Mouse (Mus musculus): ENCODE data around the gene Ldlr.
A peak's percentile ranks its signal among the peaks of the same experiment; 100 is the strongest.
"Not testable (repeated sequence)": the region's sequence is repeated elsewhere in the genome, so short reads cannot be mapped to it uniquely, and the experiment has no call there.

Gene Ldlr

DNA sequence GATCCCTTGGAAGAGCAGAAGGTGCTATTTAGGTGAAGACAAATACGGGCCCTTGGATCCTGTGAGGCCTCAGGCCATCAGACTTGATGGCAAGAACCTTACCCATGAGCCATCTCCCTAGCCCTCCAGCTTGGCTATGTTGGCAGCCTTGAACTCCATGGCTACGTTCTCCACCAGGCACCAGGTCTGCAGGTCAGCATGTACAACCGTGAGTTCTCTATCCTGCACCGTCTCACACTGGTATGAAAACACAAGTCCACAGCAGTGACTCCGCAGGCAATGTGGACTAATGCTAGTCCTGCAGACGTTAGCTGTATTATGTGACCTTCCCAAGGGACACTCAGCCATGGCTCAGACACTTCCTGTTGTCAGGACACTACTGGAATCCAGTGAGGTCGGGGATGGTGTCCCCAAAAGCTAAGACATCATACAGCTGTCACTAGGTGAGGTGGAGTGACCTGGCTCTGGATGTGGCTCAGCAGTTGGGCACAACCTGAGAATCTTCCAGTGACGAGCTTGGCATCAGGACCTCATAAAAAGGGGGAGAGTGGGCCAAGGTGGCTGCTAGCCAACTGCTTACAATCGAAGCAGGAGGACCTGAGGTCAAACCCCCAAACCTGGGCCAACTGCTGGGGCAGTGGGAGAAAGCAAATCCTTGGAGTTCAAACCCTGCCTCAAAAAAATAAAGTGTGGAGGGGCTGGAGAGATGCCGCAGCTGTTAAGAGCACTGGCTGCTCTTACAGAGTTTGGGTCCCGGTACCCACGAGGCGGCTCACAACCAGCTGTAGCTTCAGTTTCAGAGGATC, 31.4 kb downstream of the Ldlr start:
- DNase-seq (ENCODE audit: low spot score) = no peak

DNA sequence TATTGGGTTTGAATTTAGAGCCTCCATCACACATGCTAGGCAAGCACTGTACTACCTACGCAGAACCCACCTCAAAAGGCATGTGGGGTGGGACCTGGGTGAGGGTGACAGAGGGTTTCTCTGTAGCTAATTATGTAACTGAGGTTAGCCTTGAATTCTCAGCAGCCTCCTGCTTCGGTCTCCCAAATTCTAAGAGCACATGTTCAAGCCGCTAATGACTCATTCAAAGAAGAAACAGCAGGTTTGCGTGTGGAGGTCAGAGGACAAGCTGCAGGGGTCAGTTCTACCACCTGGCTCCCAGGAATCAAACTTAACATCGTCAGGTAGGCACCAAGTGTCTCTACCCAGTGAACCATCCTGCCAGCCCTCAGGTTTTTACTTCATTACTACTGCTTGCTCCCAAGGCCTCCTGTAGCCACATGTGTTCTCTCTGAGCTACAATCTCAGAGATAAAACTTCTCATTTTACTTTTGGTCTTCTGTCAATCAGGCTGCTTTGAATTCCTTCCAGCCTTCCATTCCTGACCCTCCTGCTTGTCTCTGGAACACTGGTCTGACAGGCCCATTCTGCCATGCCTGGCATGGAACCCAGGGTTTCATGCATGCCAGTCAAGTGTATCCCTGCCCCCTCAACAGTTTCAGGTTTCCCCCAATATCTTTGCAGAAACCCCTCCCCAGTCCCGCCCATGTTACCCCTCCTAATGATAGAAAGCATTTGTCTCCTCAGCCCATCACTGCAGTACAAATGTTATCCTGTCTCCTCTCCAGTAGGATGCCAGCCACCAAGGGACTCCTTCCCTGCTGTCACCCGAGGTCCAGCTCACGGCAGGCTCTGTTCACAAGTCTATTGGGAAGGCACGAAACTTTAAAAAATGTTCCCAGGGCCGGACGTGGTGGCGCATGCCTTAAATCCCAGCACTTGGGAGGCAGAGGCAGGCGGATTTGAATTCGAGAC, 35.6 kb downstream of the Ldlr start:
- no peak for DNase-seq (ENCODE audit: low spot score)

DNA sequence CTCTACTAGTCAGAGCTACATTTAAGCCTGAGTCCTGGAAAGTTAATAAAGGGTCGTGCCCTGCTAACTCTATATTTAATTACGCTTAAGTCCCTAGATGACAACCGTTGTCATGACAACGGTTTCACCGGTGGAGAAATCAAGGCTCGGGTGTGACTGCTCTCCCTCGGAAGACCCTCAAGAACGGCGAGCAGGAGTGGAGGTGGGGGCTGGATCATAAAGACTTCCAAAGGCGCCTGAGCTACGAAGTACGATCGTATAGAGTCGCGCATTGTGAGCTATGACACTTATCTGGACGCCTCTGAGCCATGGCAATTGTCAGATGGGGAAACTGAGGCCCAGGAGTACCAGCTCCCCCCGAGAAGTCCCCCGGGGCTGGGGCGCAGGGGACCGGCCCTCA, 36.4 kb downstream of the Ldlr start:
- DNase-seq (ENCODE audit: low spot score) = no peak

DNA sequence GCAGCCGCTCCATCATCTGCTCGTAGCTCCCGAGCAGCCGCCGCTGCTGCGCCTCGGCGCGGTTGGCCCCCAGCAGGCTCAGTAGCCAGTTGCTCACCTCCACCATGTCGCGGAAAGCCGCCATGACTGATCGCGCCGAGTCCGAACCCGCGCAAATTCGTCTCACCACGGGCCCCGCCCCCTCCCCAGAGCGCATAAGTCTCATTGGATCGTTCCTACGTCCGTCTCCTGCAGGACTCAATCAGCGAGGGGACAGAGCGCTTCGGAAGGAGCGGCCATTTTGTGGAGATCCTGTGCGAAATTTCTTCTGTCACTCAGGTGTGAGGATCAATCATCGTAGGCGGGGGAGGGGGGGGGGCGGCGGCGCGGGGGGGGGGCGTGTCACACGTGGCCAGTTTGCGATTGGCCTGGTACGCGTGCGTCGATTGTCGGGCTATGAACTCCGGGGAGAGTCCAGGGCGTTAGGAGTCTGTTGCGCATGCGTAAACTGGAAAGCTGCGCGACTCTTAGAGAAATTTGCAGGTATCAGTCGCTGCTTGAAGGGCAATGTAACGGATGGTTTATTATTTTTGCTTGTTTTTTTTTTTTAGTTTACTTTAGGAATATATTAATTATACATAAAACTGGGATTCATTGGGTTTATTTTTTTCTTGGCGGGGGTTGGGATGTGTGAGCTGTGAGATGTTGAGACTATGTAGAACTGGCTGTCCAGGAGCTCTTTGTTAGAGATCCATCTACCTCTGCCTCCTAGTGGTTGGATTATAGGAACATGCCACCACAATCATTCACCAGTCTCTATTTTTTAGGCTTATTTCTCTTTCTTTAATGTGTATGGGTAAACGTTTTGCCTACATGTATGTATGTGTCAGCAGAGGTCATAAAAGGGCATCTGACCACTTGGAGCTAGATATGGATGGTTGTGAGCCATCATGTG, 37.1 kb downstream of the Ldlr start, which contains the start of gene Spc24:
Gene Spc24, minus strand, starts transcription at position 149 of the 934 bp plus-strand sequence.
- peak; percentile 95 for DNase-seq (ENCODE audit: low spot score)

DNA sequence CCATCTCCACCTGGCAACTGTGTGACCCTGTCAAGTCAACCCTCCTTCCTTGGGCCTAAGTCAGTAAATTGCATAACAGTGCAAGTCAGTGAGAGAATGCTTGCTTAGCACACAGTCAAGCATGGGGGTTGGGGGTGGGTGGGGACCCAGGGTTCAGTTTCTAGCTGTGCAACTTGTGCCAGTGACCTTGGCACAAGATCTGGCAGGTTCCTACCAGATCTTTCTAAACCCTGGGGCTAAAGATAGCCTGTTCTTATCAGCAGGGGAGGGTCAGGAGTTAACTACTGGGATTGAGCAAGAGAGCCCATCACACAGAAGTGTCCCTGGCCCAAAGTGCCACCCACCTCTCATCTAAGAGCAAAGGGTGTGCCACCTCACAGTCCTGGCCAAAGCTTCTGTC, 38.9 kb downstream of the Ldlr start:
- DNase-seq (ENCODE audit: low spot score) = no peak

DNA sequence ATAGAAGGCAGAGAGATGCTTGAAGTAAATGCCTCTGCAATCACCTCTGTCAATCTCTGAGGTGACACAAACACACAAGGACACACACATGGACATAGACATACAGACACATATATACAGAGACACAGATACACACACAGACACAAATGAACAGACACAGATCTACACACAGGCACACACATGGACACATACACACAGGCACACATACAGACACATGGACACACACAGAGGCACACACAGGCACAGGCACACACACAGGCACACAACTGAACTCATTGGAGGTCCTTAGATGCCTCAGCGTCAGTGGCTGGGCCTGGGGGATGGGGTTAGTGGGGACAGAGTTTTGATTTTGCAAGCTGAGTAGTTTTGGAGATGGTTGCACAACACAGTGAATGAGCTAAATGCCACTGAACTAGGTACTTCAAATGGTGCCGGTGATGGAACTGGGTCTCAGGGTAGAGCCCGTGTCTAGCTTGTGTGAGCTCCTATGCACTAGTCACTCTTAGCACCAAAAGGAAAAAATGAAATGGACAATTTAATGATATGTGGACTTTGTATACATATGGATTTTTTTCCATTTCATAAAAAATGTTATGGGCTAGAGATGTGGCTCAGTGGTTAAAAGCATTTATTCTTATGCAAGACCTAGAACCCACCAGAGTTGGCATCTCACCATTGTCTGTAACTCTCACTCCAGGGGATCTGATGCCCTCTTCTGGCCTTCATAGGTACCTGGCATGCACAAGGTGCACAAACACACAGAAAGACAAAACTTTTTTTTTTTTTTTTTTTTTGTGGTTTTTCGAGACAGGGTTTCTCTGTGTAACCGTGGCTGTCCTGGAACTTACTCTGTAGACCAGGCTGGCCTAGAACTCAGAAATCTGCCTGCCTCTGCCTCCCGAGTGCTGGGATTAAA, 41.1 kb downstream of the Ldlr start:
- no peak for DNase-seq (ENCODE audit: low spot score)

DNA sequence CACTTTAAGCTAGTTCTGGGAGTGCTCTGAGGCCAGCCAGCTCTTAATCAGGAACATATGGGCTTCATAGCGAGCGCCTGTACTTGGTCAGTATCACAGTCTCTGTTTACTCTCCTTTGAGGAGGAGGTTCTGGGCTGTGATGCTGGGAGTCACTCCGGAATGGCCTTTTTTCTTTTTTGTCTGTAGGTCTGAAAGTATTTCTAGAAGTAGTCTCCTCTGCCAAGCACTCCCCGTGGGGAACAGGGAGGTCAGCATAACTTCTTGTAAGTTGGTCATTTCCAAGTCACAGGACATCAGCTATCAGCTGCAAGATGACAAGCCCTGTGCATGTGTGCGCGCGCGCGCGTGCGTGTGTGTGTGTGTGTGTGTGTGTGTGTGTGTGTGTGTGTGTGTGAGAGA, 44.6 kb downstream of the Ldlr start:
- peak; percentile 29 for DNase-seq (ENCODE audit: low spot score)

DNA sequence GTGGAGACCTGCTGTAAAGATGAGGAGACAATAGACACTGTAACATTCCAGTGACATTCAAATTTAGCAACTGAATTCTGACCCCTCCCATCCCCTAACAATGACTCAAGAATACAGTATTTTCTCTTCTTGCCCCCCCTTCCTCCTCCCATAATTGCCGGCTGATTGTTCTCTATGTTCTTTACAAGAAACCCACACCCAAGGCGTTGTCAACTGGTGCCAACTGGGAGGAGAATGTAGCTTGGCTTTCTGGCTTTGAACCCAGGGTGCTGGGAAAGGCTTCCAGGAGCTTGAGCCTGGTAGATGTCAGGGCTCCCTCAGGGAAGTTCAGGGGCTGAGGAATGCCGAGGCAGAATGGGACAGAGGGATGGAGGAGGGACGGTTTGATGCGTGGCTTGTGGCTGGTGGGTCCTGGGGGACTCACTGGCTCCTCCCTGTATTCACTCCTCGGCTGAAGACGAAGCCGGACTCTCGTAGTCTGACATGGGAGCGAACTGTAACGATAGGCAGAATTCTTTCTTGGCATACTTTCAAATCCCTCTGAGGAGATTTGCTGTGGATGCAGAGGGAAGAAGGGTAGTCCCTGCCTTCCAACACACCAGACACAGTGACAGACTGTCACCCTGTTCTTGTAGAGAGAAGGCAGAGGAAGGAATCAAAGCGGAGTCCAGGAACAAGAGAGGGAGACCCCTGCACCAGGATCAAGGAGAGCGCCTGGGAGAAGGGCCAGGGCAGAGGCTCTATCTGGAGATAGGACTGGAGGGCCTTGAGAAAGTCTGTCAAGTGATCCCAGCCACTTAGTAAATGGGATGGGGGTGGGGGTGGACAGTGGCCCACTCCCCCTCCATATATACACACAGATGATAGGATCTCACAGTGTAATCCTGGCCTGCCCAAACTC, 45.5 kb downstream of the Ldlr start:
- peak; percentile 50 for DNase-seq (ENCODE audit: low spot score)

DNA sequence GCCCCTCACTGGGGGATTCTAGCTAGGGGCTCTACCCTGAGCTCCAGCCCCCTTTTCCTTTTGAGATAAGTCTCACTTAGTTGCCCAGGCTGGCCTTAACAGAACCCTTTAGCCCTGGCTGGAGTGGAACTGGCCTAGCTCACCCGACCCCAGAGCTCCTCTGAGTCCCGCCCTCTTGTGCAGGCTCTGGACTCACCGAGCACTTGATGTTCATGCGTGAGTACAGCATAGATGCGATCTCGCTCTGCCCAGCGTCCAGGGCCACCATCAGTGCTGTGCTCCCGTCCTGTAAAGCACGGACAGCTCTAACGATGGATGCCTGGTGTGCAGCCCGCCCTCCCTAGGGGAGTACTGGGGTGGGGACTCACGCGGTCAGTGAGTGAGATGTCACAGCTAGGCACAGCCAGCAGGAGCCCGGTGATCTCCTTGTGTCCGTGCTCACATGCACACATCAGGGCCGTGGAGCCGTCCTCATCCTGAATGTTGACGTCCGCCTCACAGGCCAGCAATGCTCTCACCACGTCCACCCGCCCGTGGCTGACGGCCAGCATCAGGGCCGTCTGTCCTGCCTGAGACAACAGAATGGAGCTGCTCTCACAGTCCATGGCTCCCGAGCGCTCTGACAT, 46.4 kb downstream of the Ldlr start:
- peak; percentile 54 for DNase-seq (ENCODE audit: low spot score)

DNA sequence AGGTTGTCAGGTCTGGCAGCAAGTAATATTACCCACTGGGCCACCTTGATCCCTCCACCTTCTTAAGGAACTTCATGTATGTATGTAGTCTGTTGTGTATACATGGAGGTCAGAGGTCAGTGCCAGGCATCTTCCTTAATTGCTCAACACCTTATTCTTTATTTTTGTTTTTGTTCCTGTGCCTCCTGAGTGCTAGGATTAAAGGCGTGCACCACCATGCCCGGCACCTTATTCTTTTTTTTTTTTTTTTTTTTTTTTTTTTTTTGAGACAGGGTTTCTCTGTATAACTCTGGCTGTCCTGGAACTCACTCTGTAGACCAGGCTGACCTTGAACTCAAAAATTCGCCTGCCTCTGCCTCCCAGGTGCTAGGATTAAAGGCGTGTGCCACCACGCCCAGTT, 50.1 kb downstream of the Ldlr start:
- not testable (repeated sequence) for DNase-seq (ENCODE audit: low spot score)

DNA sequence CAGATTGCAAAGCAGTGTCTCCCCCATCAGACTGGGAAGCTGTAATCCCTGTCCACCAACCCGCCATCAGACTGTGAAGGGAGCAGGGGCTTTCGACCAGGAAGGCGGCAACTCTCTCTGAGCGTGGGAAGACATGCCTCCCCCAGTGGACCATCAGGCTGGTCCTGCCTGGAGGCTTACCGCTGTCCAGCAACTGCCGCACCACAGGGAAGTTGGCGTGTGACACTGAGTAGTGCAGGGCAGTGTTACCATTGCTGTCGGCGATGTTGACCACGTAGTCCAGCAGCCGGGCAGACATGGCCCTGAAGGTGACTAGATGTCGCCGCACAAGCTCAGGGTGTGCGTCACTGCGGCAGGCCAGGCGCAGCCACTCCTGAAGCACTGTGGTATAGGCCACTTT, 51.1 kb downstream of the Ldlr start:
- no peak for DNase-seq (ENCODE audit: low spot score)

DNA sequence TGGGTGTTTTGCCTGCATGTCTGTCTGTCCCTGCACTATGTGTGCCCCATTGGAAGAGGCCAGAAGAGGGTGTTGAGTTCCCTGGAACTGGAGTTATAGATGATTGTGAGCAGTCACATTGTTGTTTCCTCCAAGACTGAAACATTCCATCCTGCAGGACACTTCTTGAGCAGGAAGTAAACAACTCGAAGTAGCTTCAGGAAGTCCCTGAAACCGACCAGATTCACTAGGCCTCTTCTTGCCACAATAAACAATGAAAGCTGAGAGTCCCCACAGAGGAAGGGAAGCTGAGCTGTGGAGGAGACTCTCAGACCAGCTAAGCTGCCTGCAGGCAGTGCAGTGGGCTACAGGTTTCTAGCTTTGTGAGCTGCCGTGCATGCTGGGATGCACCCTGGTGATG, 54.4 kb downstream of the Ldlr start:
- no peak for DNase-seq (ENCODE audit: low spot score)

DNA sequence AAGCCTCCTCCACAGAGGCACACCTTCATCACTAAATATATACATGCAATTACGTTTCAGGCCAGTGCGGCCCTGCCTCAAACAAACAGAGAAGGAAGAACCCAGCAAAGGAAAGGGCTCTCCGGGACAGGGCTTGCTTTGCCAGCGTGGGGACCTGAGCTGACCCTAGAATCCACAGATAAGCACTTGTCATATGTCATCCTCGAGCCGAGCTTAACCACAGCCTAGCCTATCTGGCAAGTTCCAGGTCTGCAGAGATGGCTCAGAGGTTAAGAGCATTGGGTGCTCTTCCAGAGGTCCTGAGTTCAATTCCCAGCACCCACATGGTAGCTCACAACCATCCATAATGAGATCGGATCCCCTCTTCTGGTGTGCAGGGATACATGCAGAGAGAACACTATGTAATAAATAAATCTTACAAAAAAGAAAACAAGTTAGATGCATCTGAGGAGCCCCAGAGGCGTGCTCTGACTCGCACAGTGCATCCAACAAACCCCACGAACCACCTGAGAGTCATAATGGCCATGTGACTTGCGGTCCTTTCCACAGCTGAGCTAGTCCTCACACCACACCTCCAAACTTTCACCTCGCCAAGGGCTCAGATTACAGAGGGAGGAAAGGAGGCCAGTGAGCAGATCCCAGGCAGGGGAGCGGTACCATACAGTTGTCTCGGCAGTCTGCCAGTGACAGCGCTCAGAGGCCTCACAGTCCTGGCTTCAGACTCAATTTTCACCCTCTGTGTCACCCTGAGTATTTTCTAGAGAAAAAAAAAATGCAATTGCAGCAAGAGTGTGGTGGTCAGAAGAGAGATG, 58.6 kb downstream of the Ldlr start:
- no peak for DNase-seq (ENCODE audit: low spot score)

DNA sequence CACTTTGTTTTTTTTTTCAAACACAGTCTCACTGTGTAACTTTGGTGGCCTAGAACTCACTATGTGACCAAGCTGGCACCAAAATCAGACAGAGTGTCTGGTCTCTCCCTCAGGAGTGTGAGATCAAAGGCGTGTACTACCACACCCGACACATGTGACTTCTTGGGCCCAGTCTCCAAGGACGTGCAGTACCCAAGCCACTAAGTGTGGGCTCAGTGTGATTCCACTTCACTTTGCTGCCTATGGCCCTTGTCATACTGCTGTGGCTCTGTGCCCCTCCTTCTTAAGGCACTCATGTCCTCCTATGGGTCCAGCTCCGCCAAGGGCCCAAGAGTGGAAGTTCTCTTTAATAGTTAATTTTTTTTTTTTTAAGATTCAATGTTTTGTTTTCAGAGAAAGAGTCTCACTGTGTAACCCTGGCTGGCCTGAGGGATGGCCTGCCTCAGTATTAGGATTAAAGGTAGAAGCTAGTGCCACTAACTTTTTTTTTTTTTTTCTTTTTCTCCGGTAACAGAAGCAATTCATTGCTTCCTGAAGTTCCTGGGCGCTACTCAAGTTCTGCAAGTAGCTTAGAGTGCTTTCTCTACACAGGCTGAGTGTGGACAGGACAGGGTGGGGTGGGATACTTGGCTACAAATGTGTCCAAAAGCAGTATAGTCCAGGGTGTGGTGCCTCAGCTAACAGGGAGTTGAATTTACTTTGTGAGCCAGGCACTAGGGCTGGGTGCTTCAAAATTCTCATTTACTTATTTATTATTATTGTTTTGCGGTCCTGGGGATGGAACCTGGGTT, 61.4 kb downstream of the Ldlr start:
- DNase-seq (ENCODE audit: low spot score) = no peak

DNA sequence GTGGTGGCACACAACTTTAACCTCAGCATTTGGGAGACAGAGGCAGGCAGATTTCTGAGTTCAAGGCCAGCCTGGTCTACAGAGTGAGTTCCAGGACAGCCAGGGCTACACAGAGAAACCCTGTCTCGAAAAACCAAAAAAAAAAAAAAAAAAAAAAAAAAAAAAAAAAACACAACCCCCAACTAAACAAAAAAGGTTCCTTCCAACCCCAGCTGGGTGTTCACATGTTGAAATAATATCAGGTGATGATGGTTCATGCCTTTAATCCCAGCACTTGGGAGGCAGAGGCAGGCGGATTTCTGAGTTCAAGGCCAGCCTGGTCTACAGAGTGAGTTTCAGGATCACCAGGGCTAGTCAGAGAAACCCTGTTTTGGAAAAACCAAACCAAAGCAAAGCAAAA, 63.0 kb downstream of the Ldlr start:
- DNase-seq (ENCODE audit: low spot score) = not testable (repeated sequence)

DNA sequence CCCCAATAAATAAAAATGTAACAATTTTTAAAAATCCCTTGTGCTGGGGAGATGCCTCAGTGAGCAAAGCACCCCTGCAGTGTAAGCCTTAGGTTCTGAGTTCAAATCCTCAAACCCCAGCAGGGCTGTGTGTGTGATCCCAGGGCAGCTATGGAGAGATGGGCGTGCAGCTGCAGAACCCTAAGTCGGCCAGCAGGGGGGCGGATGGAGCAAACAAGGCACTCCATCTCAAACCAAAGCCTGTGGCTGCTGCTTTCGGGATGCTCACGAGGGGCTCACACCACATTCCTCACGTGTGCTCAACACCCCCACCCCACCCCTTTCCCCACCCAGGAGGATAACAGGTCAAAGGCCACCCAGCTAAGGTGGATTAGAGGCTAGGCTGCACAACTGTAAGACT, 63.6 kb downstream of the Ldlr start:
- DNase-seq (ENCODE audit: low spot score) = peak; percentile 43

DNA sequence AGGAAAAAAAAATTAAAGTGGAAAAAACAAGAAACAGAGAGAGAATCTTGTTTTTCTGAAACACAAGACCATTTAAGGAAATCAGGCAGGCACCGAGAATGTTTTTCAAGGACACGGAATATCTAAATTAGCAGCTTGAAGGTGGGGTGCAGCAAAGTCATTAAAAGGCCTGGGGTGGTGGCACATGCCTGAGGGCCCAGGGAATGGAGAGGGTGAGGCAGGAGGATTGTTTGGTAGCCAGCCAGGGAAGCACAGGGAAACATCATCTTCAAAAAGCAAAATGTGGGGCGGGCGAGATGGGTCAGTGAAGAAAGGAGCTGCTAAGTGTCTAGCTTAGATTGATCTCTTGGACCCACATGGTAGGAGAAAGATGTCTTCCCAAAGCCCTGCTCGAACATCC, 64.4 kb downstream of the Ldlr start:
- DNase-seq (ENCODE audit: low spot score) = no peak

DNA sequence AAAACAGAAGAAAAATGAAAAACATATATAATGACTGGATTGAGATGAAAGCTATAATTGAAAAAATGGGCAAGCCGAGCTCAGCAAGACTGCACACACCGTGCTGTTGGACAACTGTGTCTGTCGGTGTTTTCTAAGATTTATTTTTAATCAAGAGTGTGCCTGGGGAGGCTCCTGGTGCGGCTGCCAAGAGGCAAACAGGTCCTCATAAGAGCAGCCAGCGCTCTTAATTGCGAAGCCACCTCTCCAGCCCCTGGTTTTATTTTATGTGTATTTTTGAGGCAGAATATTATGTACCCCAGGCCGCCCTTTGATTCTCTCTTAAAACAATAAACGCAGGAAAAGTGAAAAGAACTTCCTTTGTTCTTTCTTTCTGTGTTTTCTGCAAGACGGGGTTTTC, 65.0 kb downstream of the Ldlr start:
- DNase-seq (ENCODE audit: low spot score) = no peak

All from MN1 (cell line).